ENCODE assay signal across 17 mouse cellular contexts in the genomic region with DNA sequence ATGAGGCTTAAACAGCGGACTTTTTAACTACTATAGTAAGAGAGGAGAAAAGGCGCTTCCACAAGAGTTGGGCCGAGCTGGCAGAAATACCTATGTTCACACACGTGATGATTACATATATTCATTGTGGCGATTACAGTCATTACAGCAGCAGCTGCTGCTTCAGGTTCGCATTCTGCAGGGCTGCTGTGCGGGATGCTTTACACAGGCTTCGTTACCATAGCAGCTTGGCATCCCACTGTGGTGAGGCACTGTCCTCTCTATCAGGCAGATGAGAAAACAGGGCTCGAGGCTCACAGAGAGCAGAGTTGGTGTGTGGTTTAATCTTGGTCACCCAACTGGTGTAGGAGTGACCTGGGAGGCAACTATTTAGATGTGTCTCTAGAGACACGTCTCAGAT.
DNase-seq lines count a peak whose midpoint lies in the region; ATAC-seq lines count a peak whose summit lies in the region.
"Had no signal": no experiment of that assay in that cellular context is flagged by ENCODE, and none has a peak within 500 bp of the region (broad histone marks: within the 10 kb centered on the region; RNA-seq: fewer than 3 reads in every experiment).

No protein-coding gene starts in this region.

- no peaks in the 10 kb centered on the region for H3K27me3 ChIP-seq in hindbrain, embryonic 11.5 days (ENCODE audit: control insufficient read depth, insufficient read depth, low read length)
- no peaks in the 10 kb centered on the region; the same call in 1 of the 2 replicates for H3K27me3 ChIP-seq in hindbrain, embryonic 12.5 days
- no peaks in the 10 kb centered on the region for H3K27me3 ChIP-seq in forebrain, embryonic 14.5 days (replicated peaks; ENCODE audit: control insufficient read depth, insufficient read depth, low read length)
- H3K27me3 ChIP-seq in midbrain, embryonic 16.5 days (ENCODE audit: control insufficient read depth, insufficient read depth, low read depth, low read length) = no peaks in the 10 kb centered on the region
- H3K27me3 ChIP-seq in embryonic facial prominence, embryonic 10.5 days (replicated peaks; ENCODE audit: low read depth, poor library complexity, severe bottlenecking) = no peaks in the 10 kb centered on the region
- H3K27me3 ChIP-seq: embryonic facial prominence, embryonic 12.5 days had no signal

- H3K4me3 ChIP-seq in hindbrain, embryonic 11.5 days (ENCODE audit: low read depth, low read length) = no peak overlapping the region
- H3K4me3 ChIP-seq in hindbrain, embryonic 12.5 days = no peak overlapping the region
- H3K4me3 ChIP-seq in forebrain, embryonic 14.5 days (ENCODE audit: low read depth, low read length) = no peak overlapping the region
- H3K4me3 ChIP-seq in midbrain, embryonic 16.5 days (ENCODE audit: low read depth, low read length) = no peak overlapping the region
- no peak overlapping the region for H3K4me3 ChIP-seq in embryonic facial prominence, embryonic 10.5 days
- H3K4me3 ChIP-seq: embryonic facial prominence, embryonic 12.5 days; gastrocnemius, adult 2 months; myocyte had no signal

- H3K9ac ChIP-seq in hindbrain, embryonic 11.5 days (ENCODE audit: low read depth, low read length) = no peak overlapping the region
- no peak overlapping the region for H3K9ac ChIP-seq in hindbrain, embryonic 12.5 days
- H3K9ac ChIP-seq in forebrain, embryonic 14.5 days (ENCODE audit: low read length) = no peak overlapping the region
- no peak overlapping the region for H3K9ac ChIP-seq in midbrain, embryonic 16.5 days (ENCODE audit: low read depth, low read length)
- H3K9ac ChIP-seq: embryonic facial prominence, embryonic 12.5 days; lung, embryonic 14.5 days had no signal

- peak; percentile 13 for DNase-seq in hindbrain, embryonic 11.5 days (ENCODE audit: low spot score)
- peak; percentile 2 for DNase-seq in R1 (ENCODE audit: low read depth, low spot score)
- peak; percentile 58 for DNase-seq in forebrain, embryonic 14.5 days (ENCODE audit: low spot score)
- DNase-seq in gastrocnemius, postnatal 25 days = no peak
- DNase-seq in embryonic facial prominence, embryonic 10.5 days (ENCODE audit: low spot score) = no peak
- DNase-seq: adrenal gland, adult 8-10 months; cerebellum, postnatal 25 days; gastrocnemius, adult 2 months; heart, postnatal 10 days; lung, embryonic 14.5 days; thymus, adult 18-20 months had no signal

- H3K9me3 ChIP-seq in hindbrain, embryonic 11.5 days (ENCODE audit: control insufficient read depth, low read length) = no peaks in the 10 kb centered on the region
- H3K9me3 ChIP-seq in hindbrain, embryonic 12.5 days (replicated peaks) = no peaks in the 10 kb centered on the region
- no peaks in the 10 kb centered on the region for H3K9me3 ChIP-seq in forebrain, embryonic 14.5 days (replicated peaks; ENCODE audit: control insufficient read depth, low read length)
- H3K9me3 ChIP-seq in midbrain, embryonic 16.5 days (replicated peaks; ENCODE audit: control insufficient read depth, low read length, poor library complexity, severe bottlenecking) = no peaks in the 10 kb centered on the region
- H3K9me3 ChIP-seq in embryonic facial prominence, embryonic 10.5 days = no peaks in the 10 kb centered on the region
- H3K9me3 ChIP-seq: embryonic facial prominence, embryonic 12.5 days had no signal

- no peak for ATAC-seq in hindbrain, embryonic 11.5 days (ENCODE audit: low FRiP score)
- no peak for ATAC-seq in hindbrain, embryonic 12.5 days (ENCODE audit: low FRiP score)
- peak; percentile 54; the same call in 1 of the 2 replicates for ATAC-seq in forebrain, embryonic 14.5 days
- ATAC-seq in midbrain, embryonic 16.5 days = peak; percentile 70; the same call in 1 of the 2 replicates
- ATAC-seq: inflammation-experienced regulatory T-cells, adult 6 months had no signal

- no peaks in the 10 kb centered on the region for H3K36me3 ChIP-seq in hindbrain, embryonic 11.5 days (ENCODE audit: control insufficient read depth, insufficient read depth, low read length)
- no peaks in the 10 kb centered on the region for H3K36me3 ChIP-seq in hindbrain, embryonic 12.5 days
- no peaks in the 10 kb centered on the region for H3K36me3 ChIP-seq in forebrain, embryonic 14.5 days (ENCODE audit: control insufficient read depth, insufficient read depth, low read length)
- no peaks in the 10 kb centered on the region for H3K36me3 ChIP-seq in midbrain, embryonic 16.5 days (ENCODE audit: control insufficient read depth, insufficient read depth, low read length)
- no peaks in the 10 kb centered on the region for H3K36me3 ChIP-seq in embryonic facial prominence, embryonic 10.5 days (replicated peaks)
- H3K36me3 ChIP-seq: embryonic facial prominence, embryonic 12.5 days had no signal

- no peak overlapping the region for H3K27ac ChIP-seq in hindbrain, embryonic 11.5 days (ENCODE audit: low read depth, low read length)
- H3K27ac ChIP-seq in hindbrain, embryonic 12.5 days = no peak overlapping the region
- no peak overlapping the region for H3K27ac ChIP-seq in forebrain, embryonic 14.5 days (ENCODE audit: low read depth, low read length)
- no peak overlapping the region for H3K27ac ChIP-seq in midbrain, embryonic 16.5 days (ENCODE audit: low read length)
- no peak overlapping the region for H3K27ac ChIP-seq in embryonic facial prominence, embryonic 10.5 days (replicated peaks)
- H3K27ac ChIP-seq: embryonic facial prominence, embryonic 12.5 days; gastrocnemius, adult 2 months; macrophage had no signal

- H3K4me1 ChIP-seq in hindbrain, embryonic 11.5 days (replicated peaks; ENCODE audit: control insufficient read depth, insufficient read depth, low read length) = no peaks in the 10 kb centered on the region
- peaks cover 7% of the 10 kb centered on the region; the same call in 1 of the 2 replicates for H3K4me1 ChIP-seq in hindbrain, embryonic 12.5 days
- peaks cover 4% of the 10 kb centered on the region; the same call in 1 of the 2 replicates for H3K4me1 ChIP-seq in forebrain, embryonic 14.5 days (ENCODE audit: control insufficient read depth, insufficient read depth, low read length)
- peaks cover 2% of the 10 kb centered on the region; the same call in 1 of the 2 replicates for H3K4me1 ChIP-seq in midbrain, embryonic 16.5 days (ENCODE audit: control insufficient read depth, insufficient read depth, low read length)
- H3K4me1 ChIP-seq in embryonic facial prominence, embryonic 10.5 days = peaks cover 7% of the 10 kb centered on the region; the same call in 1 of the 2 replicates
- H3K4me1 ChIP-seq: embryonic facial prominence, embryonic 12.5 days had no signal

- WGBS in hindbrain, embryonic 11.5 days = 60% methylated on average over 10 of the region's 10 CpGs
- 56% methylated on average over 10 of the region's 10 CpGs for WGBS in hindbrain, embryonic 12.5 days
- WGBS in forebrain, embryonic 14.5 days = 61% methylated on average over 10 of the region's 10 CpGs
- 46% methylated on average over 10 of the region's 10 CpGs for WGBS in midbrain, embryonic 16.5 days
- WGBS in embryonic facial prominence, embryonic 10.5 days = 71% methylated on average over 10 of the region's 10 CpGs

- no peak overlapping the region for H3K4me2 ChIP-seq in hindbrain, embryonic 11.5 days (replicated peaks; ENCODE audit: low read depth, low read length)
- no peak overlapping the region for H3K4me2 ChIP-seq in hindbrain, embryonic 12.5 days (replicated peaks)
- H3K4me2 ChIP-seq in forebrain, embryonic 14.5 days (ENCODE audit: low read length) = no peak overlapping the region
- no peak overlapping the region for H3K4me2 ChIP-seq in midbrain, embryonic 16.5 days (ENCODE audit: low read length)
- H3K4me2 ChIP-seq: embryonic facial prominence, embryonic 12.5 days; lung, embryonic 14.5 days had no signal

Comparison
In these comparisons a context has a peak if more than half of its experiments do, and no peak if none do; other contexts are left out.
1. ATAC-seq: peak in forebrain, embryonic 14.5 days (single experiment) and midbrain, embryonic 16.5 days (single experiment); none in hindbrain, embryonic 11.5 days (single experiment) and hindbrain, embryonic 12.5 days (single experiment).
2. DNase-seq: peak in hindbrain, embryonic 11.5 days (single experiment), R1 (single experiment) and forebrain, embryonic 14.5 days (single experiment); none in gastrocnemius, postnatal 25 days (single experiment) and embryonic facial prominence, embryonic 10.5 days (single experiment).